Mouse (Mus musculus): ENCODE data around the gene Snx25.

DNA sequence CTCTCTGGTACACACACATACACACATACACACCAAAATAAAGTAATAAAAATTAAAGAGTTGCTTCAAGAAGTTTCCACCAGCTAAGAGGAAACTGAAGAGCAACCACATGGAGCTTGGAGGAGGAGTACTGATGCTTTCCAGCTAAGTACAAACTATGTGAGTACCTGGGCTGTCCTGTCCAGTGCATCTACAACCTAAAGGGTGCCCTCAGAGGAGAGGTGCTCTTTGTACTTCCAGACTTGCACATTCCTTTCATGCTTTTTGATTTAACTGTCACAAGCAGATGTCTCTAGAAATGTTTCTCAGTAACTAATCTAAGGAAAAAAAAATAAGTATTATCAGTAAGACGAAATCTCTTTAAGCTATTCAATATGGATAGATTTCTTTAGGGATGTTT is 14.6 kb downstream of the Snx25 start:
- TF ChIP-seq CTCF (IDR thresholded peaks at IDR 0.05; ENCODE audit: control insufficient read depth, insufficient read depth, low read length), result no peak
- no peak for TF ChIP-seq POLR2A (IDR thresholded peaks at IDR 0.05; ENCODE audit: borderline replicate concordance, control insufficient read depth, low read depth, low read length)
